Mouse (Mus musculus) limb, embryonic 12.5 days (tissue): ENCODE data around the gene Mgat5b. TPM values are rescaled to one million over a fixed set of nuclear protein-coding genes. Genes with fewer than 3 reads are reported as not detected.
A peak's percentile ranks its signal among the peaks of the same experiment; 100 is the strongest.

Source experiments
- ATAC-seq: fragments of 200-750 bp; cut with Nextera tagmentation; 2 replicates; pipeline ENCODE4 v1.8.0; 2017; ENCODE audit warnings: low read depth, moderate TSS enrichment; ENCODE audit not compliant: insufficient number of reproducible peaks, insufficient read depth, low FRiP score, low TSS enrichment
- H3K27ac ChIP-seq: fragments of 300-500 bp; sonication (generic); 2 replicates; pipeline ENCODE4 v1.5.1; 2016; ENCODE audit warnings: mild to moderate bottlenecking, moderate library complexity
- H3K27me3 ChIP-seq: fragments of 300-500 bp; sonication (generic); 2 replicates; pipeline ENCODE4 v1.6.1; 2016; ENCODE audit warnings: mild to moderate bottlenecking, moderate library complexity
- H3K36me3 ChIP-seq: fragments of 300-500 bp; sonication (generic); 2 replicates; pipeline ENCODE4 v1.6.1; 2016; ENCODE audit warnings: mild to moderate bottlenecking, moderate library complexity
- H3K4me1 ChIP-seq: fragments of 300-500 bp; sonication (generic); replicated peaks from 2 replicates; pipeline ENCODE4 v1.6.1; 2016
- H3K4me2 ChIP-seq: fragments of 300-500 bp; sonication (generic); 2 replicates; pipeline ENCODE4 v1.6.1; 2016; ENCODE audit warnings: mild to moderate bottlenecking, moderate library complexity
- H3K4me3 ChIP-seq: fragments of 300-500 bp; sonication (generic); replicated peaks from 2 replicates; pipeline ENCODE4 v1.5.1; 2016; ENCODE audit warnings: mild to moderate bottlenecking
- H3K9ac ChIP-seq: fragments of 300-500 bp; sonication (generic); replicated peaks from 2 replicates; pipeline ENCODE4 v1.6.1; 2016; ENCODE audit warnings: mild to moderate bottlenecking, moderate library complexity
- H3K9me3 ChIP-seq: fragments of 300-500 bp; sonication (generic); 2 replicates; pipeline ENCODE4 v1.6.1; 2016; ENCODE audit warnings: mild to moderate bottlenecking, moderate library complexity
- WGBS: fragments of 180-500 bp; shearing (Covaris S2); methylation state at CpG from one replicate; pipeline ENCODE4 v1.1.7; 2016; 5-methylcytosine and 5-hydroxymethylcytosine counted together
- polyA plus RNA-seq: library from polyadenylated mRNA; unstranded; fragments of >200 nt; fragmentation: Nextera tagmentation; extraction: Ambion mirVana; gene quantifications from 2 replicates; pipeline ENCODE4 v1.2.1, GENCODE M21; 2016

Mgat5b gene
- polyA plus RNA-seq, 1 experiment from 2014 or later, result 2.0 TPM

DNA sequence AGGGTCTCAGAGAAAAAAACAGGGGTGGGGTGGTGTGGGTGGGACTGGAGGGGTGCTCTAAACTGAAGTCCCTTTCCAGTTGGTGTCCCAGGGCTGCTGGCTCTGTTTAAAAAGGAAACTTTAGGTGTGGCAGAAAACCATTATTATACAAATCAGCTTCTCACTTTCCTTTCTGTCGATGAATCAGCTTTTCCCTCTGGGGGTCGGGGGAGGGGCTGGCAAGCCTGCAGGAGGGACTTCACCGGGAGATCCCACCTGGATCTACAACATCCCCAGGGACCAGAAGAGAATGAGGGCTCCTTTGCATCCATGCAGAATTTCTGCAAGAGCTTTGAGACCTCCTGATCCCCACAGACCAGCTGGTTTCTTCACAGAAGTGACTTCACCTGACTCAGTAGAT lies 81.6 kb downstream of the Mgat5b start:
- H3K9ac ChIP-seq, result no peak overlapping the region
- H3K36me3 ChIP-seq, result no peaks in the 10 kb centered on the region
- peaks cover 51% of the 10 kb centered on the region for H3K27me3 ChIP-seq
- H3K9me3 ChIP-seq, result no peaks in the 10 kb centered on the region
- H3K4me1 ChIP-seq, result peaks cover 12% of the 10 kb centered on the region; the same call in 1 of the 2 replicates
- H3K4me2 ChIP-seq, result no peak overlapping the region
- no peak overlapping the region for H3K27ac ChIP-seq
- H3K4me3 ChIP-seq, result no peak overlapping the region
- ATAC-seq, result no peak
- 12% methylated on average over 3 of the region's 3 CpGs for WGBS

DNA sequence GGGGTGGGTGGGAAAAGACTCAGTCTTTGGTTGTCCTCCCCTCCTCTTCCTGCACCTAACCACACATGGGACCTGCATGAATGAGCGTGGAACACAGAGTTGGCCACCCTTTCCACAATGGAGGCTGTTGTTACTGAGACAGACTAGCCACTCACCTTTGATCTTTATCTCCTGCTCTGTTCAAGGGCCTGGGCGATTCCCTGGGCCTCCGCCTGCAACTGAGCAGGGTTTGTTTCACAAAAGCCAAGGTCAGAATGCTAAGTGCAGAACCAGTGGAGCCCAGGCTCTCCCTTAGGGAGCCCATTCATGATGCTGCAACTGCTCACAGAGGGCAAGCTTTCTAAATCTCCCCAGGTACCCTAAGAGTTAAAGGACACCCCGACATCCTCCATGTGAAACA lies 83.1 kb downstream of the Mgat5b start:
- H3K9ac ChIP-seq, result no peak overlapping the region
- no peaks in the 10 kb centered on the region for H3K36me3 ChIP-seq
- no peak overlapping the region for H3K27ac ChIP-seq
- peaks cover 37% of the 10 kb centered on the region for H3K27me3 ChIP-seq
- no peaks in the 10 kb centered on the region for H3K9me3 ChIP-seq
- WGBS, result 42% methylated on average over 4 of the region's 4 CpGs
- H3K4me2 ChIP-seq, result no peak overlapping the region
- ATAC-seq, result no peak
- no peak overlapping the region for H3K4me3 ChIP-seq
- peaks cover 12% of the 10 kb centered on the region; the same call in 1 of the 2 replicates for H3K4me1 ChIP-seq

DNA sequence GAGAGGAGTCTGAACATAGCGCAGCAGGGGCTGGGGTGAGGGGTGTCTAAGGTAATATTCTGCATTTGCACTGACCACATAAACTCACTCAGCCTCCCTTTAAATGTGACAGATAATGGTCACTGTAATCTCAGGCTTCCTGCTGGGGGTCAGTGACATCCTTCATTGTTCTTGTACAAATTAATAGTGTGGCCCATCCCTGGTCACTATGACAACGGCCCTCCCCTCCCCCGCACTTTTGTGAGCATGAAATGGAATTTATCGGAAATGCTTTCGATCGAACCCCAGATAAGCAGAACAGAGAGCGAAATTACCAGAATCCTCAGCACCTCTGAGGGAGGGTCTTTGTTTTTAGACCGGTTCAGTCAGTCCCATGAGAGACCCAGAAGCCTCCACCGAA lies 84.8 kb downstream of the Mgat5b start:
- H3K4me1 ChIP-seq, result peaks cover 12% of the 10 kb centered on the region; the same call in 1 of the 2 replicates
- no peak overlapping the region for H3K4me2 ChIP-seq
- H3K9me3 ChIP-seq, result no peaks in the 10 kb centered on the region
- 72% methylated on average over 9 of the region's 9 CpGs for WGBS
- no peak overlapping the region for H3K27ac ChIP-seq
- H3K36me3 ChIP-seq, result no peaks in the 10 kb centered on the region
- H3K27me3 ChIP-seq, result peaks cover 31% of the 10 kb centered on the region
- ATAC-seq, result no peak
- no peak overlapping the region for H3K9ac ChIP-seq
- H3K4me3 ChIP-seq, result no peak overlapping the region

DNA sequence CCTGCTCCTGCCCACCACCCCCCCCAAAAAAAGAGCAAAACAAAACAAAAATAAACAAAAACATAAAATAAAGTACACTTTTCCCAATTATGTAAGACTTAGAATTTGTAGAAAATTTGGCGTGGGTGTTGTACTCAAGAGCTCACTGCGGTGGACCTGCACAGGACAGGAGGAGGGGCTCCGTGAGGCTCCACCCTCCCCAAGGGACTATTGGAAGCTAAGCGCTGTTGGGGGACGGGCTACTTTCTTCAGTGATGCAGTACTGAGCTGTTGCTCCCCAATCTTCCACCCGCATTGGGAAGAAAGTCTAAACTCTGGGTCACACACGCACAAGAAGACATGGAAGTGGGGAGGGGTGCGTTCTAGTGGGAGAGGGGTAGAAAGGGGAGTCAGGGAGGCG lies 85.6 kb downstream of the Mgat5b start:
- Histone ChIP-seq H3K9ac (no peak overlapping the region), H3K27ac (no peak overlapping the region), H3K36me3 (no peaks in the 10 kb centered on the region), H3K4me3 (no peak overlapping the region), H3K4me1 (peaks cover 12% of the 10 kb centered on the region; the same call in 1 of the 2 replicates), H3K9me3 (no peaks in the 10 kb centered on the region), H3K4me2 (peak overlapping the region; percentile 10; the same call in 1 of the 2 replicates), H3K27me3 (peaks cover 31% of the 10 kb centered on the region)
- WGBS, result 19% methylated on average over 9 of the region's 9 CpGs
- no peak for ATAC-seq

DNA sequence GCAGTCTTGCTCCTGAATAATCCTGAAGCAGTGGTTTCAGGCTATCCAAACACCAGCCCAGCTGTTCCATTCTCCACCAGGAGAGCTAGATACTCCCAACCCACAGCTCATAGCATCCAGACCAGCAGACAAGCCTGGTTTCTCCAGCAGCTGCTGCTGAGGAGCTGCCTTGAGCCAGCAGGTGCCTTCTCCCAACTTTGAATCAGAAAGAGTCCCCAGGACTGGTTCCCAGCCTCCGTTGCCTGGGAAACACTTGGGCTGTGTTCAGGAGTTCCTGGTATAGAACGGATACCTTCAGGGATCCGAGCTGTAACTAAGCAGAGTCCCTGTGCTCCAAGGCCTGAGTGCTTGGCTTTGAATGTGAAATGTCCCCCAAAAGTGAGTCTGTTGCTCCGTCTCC lies 98.8 kb downstream of the Mgat5b start:
- ATAC-seq, result no peak
- peaks cover 23% of the 10 kb centered on the region for H3K4me1 ChIP-seq
- H3K27ac ChIP-seq, result no peak overlapping the region
- 45% methylated on average over 4 of the region's 4 CpGs for WGBS
- H3K36me3 ChIP-seq, result no peaks in the 10 kb centered on the region
- H3K4me2 ChIP-seq, result no peak overlapping the region
- peaks cover 4% of the 10 kb centered on the region; the same call in 1 of the 2 replicates for H3K9me3 ChIP-seq
- no peak overlapping the region for H3K9ac ChIP-seq
- no peak overlapping the region for H3K4me3 ChIP-seq
- peaks cover 4% of the 10 kb centered on the region; the same call in 1 of the 2 replicates for H3K27me3 ChIP-seq

DNA sequence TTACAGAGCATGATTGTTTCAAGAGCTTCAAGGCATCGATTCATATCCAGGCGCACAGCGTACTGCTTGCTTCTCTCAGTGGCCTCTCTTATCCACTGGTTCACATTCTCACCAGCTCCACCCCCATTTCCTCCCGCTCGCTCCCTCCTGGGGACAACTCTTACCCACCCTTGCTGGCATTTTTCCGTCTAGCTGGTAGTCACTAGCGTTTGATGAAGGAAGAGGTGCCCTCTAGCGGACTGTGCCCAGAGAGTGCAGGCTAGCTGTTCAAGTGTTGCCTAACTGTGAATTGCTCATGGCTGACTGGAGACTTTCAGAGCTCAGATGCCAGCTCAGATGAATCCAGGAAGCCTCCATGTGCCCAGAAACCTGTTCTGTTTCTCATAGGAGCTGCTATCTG lies 99.7 kb downstream of the Mgat5b start:
- 0 out of 2 replicates have a peak, but pooled peaks have one; percentile 33 for ATAC-seq

DNA sequence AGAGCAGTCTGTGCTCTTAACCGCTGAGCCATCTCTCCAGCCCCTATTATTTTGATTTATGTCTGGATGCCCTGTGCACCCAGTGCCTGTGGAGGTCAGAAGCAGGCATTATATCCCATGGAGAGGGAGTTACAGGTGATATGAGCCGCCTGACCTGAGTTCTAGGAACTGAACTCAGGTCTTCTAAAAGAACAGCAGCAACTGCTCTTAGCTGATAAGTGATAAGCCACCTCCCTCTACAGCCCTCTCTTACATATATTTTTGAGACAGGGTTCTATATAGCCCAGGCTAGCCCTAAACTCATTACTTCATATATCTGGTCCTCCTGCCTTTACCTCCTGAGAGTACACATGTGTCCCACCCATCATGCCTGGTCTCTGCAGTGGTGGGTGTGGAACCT lies 102.4 kb downstream of the Mgat5b start:
- Histone ChIP-seq H3K36me3 (no peaks in the 10 kb centered on the region), H3K9ac (no peak overlapping the region), H3K4me3 (no peak overlapping the region), H3K4me2 (no peak overlapping the region), H3K9me3 (peaks cover 10% of the 10 kb centered on the region; the same call in 1 of the 2 replicates), H3K4me1 (peaks cover 23% of the 10 kb centered on the region), H3K27ac (no peak overlapping the region), H3K27me3 (peaks cover 5% of the 10 kb centered on the region; the same call in 1 of the 2 replicates)
- ATAC-seq, result no peak
- 75% methylated on average over 2 of the region's 2 CpGs for WGBS

More for the DNA sequence above, 99.7 kb downstream of the Mgat5b start:
- Histone ChIP-seq H3K27me3 (peaks cover 4% of the 10 kb centered on the region; the same call in 1 of the 2 replicates), H3K4me3 (no peak overlapping the region), H3K27ac (no peak overlapping the region), H3K9ac (no peak overlapping the region), H3K36me3 (no peaks in the 10 kb centered on the region), H3K9me3 (peaks cover 5% of the 10 kb centered on the region; the same call in 1 of the 2 replicates), H3K4me1 (peaks cover 23% of the 10 kb centered on the region), H3K4me2 (peak overlapping the region; percentile 34; the same call in 1 of the 2 replicates)
- WGBS, result 11% methylated on average over 8 of the region's 8 CpGs

DNA sequence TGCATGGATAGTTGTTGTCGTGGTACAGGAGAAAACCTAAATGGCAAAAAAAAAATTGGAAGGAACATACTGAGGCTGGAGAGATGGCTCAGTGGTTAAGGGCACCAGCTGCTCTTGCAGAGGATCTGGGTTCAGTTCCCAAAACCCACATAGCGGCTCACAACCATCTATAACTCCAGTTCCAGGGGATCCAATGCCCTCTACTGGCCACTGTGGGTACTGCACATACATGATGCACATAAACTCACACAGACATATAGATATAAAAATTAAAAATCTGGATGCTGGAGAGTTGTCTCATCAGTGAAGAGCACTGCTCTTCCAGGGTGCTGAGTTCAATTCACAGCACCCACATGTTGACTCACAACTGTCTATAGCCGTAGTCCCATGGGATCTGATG lies 104.9 kb downstream of the Mgat5b start:
- peaks cover 11% of the 10 kb centered on the region for H3K4me1 ChIP-seq
- 91% methylated on average over 3 of the region's 3 CpGs for WGBS
- no peak overlapping the region for H3K4me2 ChIP-seq
- no peak overlapping the region for H3K27ac ChIP-seq
- H3K9me3 ChIP-seq, result peaks cover 10% of the 10 kb centered on the region; the same call in 1 of the 2 replicates
- ATAC-seq, result no peak
- H3K36me3 ChIP-seq, result no peaks in the 10 kb centered on the region
- H3K4me3 ChIP-seq, result no peak overlapping the region
- H3K27me3 ChIP-seq, result peaks cover 25% of the 10 kb centered on the region
- H3K9ac ChIP-seq, result no peak overlapping the region

DNA sequence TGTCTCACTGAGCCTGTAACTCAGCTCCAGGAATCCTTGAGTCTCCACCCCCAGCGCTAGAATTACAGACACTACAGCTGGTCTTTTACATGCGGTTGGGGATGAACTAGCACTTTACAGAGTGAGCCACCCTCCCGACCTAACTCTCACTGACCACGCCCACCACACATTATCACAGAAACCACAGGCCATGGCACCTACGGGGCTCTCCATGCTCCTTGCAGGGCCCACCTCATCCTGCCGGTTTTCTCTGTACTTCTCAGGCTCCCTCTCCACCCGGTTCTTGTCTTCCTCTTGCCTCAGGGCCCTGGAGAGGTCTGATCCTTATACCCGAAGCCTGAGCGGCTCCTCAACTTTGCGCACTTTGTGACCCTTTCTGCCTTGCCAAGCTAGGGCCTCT lies 109.0 kb downstream of the Mgat5b start:
- H3K9ac ChIP-seq, result no peak overlapping the region
- peaks cover 50% of the 10 kb centered on the region for H3K27me3 ChIP-seq
- H3K4me3 ChIP-seq, result no peak overlapping the region
- H3K4me2 ChIP-seq, result no peak overlapping the region
- ATAC-seq, result no peak
- no peaks in the 10 kb centered on the region for H3K36me3 ChIP-seq
- peaks cover 29% of the 10 kb centered on the region for H3K4me1 ChIP-seq
- 37% methylated on average over 10 of the region's 10 CpGs for whole genome bisulfite sequencing
- H3K9me3 ChIP-seq, result peaks cover 10% of the 10 kb centered on the region; the same call in 1 of the 2 replicates
- H3K27ac ChIP-seq, result no peak overlapping the region

DNA sequence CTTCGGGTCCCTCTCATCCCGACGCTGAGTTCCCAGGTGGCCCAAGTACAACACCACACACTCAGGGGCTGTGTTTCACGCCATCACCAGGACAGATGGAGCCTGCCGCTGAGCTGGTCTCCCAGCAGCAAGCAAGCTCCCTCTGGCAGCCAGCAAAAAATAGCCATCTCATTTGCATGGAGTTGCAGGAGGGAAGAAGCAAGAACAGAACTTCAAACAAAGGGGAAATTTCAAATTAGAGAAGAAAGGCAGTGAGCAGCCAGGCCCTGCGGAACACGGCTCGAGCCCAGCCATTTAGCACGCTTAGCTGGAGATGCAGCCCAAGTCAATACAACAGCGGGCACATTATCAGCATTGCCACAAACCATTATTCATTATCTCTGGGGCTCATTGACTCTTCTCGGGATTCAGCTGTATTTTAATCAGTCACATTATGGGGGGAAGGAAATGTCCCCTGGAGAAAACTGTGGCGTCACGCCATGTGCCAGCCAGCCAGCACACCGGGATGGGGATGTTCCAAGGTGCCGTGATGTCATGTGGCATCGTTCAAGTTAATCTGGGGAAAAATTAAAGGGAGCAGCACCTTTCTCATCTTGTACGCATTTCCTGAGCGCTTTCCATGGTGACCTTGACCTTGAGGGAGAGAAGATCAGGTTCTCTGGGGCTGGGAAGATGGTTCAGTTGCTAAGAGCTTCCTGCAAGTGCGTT lies 110.4 kb downstream of the Mgat5b start:
- Histone ChIP-seq H3K27me3 (peaks cover 50% of the 10 kb centered on the region), H3K4me2 (no peak overlapping the region), H3K4me3 (no peak overlapping the region), H3K4me1 (peaks cover 29% of the 10 kb centered on the region), H3K36me3 (no peaks in the 10 kb centered on the region), H3K9me3 (0 out of 2 replicates have a peak, but pooled peaks cover 5% of the 10 kb centered on the region), H3K9ac (no peak overlapping the region), H3K27ac (no peak overlapping the region)
- WGBS, result 64% methylated on average over 19 of the region's 19 CpGs
- no peak for ATAC-seq

DNA sequence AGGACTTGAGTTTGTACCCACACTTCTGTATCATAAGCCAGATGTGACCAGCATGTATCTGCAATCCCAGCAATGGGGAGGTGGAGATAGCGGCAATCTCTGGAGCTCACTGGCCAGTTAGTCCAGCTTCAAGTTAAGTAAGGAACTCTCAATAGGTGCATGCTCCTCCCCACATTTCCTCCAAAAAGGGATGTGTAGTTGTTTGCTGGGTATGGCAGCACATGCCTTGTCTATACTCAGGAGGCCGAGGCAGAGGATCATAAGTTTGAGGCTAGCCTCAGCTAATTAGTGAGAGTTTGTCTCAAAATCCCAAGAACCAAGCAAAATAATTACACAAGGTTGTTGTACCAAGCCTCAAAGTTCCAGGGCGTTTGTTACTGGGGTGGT lies 110.9 kb downstream of the Mgat5b start:
- WGBS, result 92% methylated on average over 3 of the region's 3 CpGs
- H3K27me3 ChIP-seq, result peaks cover 50% of the 10 kb centered on the region
- no peak overlapping the region for H3K4me3 ChIP-seq
- H3K4me1 ChIP-seq, result peaks cover 29% of the 10 kb centered on the region
- H3K4me2 ChIP-seq, result no peak overlapping the region
- no peak overlapping the region for H3K9ac ChIP-seq
- H3K27ac ChIP-seq, result no peak overlapping the region
- 0 out of 2 replicates have a peak, but pooled peaks cover 5% of the 10 kb centered on the region for H3K9me3 ChIP-seq
- no peak for ATAC-seq
- no peaks in the 10 kb centered on the region for H3K36me3 ChIP-seq
